Mouse (Mus musculus) naive thymus-derived CD4-positive, alpha-beta T cell, adult 2 months (primary cell): ENCODE results near the gene Map2k6.

ENCODE experiments used
- DNase-seq: peaks from one replicate; pipeline ENCODE4 v3.0.0-alpha.2; 2011; ENCODE audit warnings: low read depth

Map2k6 gene

DNA sequence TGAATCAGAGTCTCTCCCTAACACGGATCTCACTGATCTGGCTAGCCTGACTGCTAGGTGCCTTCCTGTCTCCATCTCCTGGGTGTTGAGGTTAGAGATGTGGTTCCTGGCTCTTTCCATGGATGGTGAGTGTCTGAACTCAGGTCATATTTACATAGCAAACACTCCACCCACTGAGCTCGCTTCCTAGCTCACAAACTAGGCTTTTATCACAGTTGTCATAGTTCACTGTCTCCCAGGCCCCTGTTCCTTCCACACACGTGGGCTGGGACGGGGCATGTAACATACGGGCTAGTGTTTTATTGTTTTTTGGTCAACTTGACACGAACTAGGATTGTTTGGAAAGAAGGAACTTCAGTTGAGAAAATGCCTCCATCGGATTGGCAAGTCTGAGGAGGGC, 52.7 kb downstream of the Map2k6 start:
- no peak for DNase-seq

DNA sequence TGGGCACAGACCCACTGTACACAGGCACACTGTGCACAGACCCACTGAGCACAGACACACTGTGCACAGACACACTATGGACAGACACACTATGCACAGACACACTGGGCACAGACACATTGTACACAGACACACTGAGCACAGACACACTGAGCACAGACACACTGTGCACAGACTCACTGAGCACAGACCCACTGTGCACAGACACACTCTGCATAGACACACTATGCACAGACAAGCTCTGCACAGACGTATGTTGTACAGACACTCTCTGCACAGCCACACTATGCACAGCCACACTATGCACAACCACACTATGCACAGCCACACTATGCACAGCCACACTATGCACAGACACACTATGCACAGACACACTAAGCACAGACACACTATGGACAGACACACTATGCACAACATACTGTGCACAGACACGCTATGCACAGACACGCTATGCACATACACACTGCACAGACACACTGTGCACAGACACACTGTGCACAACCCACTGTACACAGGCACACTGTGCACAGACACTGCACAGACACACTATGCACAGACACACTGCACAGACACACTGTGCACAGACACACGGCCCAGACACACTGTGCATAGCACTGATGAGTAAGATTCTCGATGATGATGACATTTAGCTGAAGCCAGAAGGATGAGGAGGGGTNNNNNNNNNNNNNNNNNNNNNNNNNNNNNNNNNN, 54.7 kb downstream of the Map2k6 start:
- no peak for DNase-seq

DNA sequence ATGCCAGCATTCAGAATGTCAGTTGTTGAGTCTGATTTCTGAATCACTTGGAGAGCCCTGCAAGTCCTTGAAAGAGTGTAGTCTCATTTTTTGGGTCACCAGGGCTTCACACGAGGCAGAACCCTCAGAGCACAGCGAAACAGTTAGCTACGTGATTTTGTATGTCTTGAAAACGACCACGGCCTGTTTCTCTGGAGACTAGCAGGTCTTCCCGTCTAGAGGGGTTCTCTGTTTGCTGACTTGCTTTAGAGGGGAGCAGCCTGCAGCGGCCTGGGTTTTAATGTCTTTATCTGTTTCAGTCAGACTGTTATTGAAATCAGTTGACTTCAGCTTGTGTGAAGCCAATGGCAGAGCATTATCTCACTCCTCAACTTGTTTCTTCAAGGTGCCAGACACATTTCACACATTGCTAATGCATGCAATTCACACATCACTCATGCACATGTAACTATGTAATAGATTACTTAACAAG, 58.6 kb downstream of the Map2k6 start:
- DNase-seq = no peak

DNA sequence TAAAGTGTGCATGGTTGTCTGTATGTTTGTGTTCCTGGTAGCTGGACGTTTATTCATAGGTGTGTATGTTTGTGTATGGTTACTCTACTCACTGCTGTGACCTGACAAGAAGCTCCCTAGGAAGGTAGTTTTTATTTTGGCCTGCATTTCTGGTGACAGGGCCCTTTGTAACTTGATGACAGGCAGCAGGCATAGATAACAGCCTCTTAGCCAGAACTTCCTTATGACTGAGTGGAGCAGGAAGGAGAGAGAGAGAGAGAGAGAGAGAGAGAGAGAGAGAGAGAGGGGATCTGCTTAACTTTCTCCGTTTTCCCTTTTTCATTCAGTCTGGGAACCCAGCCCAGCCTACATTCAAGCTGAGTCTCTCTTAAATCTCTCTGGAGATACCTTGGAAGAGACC, 61.6 kb downstream of the Map2k6 start:
- no peak for DNase-seq

DNA sequence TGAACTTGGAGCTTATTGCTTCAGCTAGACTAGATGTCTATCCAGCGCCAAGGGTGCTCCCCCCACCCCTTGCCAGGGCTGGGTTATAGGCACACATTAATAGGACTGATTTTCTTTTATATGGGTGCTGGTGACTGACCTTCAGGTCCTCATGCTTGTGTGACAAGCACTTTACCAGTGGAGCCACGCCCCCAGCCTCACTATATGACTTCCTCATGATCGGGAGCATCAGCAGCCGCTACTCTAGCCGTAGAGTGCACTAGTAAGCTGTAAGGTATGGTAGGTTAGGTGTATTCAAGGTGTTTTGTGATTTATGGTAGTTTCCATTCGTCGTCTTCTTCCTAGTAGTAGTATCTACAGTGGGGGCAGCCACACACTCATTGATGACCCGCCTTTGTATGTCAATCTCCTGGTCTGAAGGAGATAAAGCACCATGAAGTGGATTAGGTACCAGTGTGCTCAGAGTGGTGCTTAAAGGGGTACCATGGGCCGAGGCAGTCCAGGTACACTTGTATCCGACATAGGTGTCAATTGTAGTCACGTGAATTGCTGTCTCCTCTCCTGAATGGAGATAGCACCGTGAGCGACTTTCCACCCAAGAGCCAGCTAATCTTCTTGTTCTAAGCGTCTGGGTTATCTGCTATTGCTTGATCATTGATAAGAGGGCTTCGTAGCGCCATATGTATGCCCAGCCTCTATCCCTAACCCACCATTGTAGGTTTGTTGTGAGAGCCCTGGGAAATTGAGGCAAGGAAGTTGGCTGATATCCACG, 62.8 kb downstream of the Map2k6 start:
- no peak for DNase-seq

DNA sequence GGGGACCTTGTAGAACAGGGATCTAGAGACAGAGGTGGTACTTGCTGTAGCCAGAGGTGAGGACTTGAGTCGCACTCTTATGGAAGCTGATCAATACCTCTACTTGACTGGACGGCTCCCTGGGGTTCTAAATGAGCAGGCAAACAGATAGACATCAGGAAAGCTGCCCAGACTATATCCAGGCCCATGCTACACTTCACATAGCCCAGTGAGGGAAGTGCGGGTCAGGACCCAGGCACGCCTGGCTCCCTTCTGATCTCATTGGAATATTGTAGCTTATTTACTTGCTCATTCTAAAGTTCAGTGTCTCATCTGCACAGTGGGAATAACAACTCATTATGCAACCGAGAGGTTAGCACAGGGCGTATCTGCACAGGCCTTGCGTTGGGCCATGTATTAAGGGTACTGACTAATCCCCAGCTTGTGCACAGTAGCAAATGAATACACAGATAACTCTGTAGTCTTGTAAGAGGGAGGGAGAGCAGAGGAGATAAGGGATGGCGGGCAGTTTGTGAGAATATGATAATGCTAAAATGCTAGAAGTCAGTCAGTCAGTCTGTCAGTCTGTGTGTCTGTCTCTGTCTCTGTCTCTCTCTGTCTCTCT, 64.2 kb downstream of the Map2k6 start:
- DNase-seq = no peak

DNA sequence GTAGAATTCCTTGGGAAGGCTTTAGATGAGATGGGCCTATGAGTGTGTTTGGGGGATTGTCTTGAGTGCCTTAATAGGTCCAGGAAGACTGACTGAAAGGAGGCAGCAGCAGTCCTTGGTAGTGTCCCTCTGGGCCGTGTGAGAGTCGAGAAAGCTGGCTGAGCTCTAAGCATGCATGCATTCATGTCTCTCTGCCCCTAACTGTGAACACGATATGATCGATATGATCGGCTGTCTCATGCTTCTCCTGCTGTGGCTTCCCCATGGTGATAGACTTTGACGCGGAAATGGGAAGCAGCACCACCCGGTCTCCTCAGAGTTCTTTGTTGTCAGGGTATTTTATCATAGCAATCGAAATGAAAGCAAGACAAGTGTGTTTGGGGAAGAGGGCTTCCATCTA, 64.9 kb downstream of the Map2k6 start:
- no peak for DNase-seq

DNA sequence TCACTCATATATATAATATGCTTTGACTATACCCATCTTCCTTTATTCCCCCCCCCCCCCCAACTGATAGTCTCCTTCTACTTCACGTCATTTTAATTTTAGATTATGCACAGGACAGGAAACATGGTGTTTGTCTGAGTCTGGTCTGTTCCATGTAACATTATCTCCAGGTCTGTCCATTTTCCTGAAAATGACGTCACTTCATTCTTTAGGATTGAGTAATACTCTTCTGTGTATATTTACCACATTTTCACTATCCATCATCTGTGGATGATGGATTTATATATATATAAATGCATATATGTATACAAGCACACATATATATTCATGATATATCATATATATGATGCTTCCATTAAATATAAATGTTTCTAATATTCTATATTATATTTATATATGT, 70.1 kb downstream of the Map2k6 start:
- DNase-seq = no peak

DNA sequence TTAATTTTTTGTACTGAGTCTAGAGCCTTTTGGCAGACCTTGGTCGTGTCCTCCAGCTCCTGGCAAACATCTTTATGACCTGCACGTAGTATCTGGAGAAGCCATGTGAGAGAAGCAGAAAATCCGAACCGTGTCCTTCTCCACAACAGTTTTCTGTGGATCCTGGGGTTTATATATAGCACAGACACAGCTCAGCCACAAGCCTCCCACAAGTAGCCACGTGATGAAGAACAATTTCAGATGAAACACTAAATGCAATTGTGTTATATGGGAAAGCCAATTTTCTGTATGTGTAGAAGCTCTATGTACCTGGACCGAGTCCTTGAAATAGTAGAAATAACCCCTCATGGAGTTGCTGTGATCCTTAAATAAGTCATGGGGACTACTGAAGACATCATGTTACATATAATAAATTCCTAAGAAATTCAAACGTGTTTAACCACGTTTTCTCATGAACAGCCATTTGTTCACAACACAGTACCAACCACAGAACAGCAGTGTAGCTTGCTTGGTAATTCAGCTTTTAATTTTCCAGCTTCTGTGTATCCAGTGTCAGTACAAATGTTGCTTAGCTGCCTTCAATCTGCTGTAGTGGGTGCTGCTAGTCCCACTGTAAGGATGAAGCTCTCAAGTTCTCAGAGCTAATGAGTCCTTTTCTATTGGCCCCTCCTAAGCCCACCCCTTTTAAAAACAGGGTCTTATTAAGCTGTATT, 71.8 kb downstream of the Map2k6 start:
- DNase-seq = no peak

DNA sequence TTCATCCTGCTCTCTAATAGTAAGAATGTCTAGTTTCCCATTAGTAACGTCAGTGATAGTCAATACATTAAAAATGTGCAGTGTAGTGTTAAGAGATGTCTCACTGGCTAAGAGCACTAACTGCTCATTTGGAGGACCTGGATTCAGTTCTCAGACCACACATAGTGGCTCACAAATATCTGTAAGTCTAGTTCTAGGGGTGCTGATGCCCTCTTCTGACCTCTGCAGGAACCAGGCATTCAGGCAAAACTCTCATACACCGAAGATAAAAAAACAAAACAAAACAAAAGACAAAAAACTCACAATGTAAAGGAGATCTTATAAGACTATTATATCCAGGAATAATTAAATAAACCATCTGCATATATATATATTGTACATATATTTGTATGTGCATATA, 72.4 kb downstream of the Map2k6 start:
- DNase-seq = no peak

DNA sequence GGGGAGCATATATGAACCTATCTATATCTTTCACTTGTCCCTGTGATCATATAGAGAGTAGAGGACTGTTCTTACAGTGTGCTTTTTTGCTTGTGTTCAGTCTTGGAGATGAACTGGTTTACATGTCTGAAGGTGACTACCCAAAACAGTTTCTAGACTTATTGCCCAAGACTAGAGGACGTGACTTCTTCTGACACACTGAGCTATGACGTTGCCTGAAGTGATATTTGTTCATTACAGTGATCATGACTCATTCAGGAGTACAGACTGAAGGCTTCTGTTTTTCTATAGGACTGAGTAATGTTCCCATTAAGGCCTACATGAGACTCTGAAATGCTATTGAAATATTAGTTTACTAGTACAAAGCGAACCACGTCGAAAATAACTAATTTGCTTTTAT, 73.2 kb downstream of the Map2k6 start:
- no peak for DNase-seq

DNA sequence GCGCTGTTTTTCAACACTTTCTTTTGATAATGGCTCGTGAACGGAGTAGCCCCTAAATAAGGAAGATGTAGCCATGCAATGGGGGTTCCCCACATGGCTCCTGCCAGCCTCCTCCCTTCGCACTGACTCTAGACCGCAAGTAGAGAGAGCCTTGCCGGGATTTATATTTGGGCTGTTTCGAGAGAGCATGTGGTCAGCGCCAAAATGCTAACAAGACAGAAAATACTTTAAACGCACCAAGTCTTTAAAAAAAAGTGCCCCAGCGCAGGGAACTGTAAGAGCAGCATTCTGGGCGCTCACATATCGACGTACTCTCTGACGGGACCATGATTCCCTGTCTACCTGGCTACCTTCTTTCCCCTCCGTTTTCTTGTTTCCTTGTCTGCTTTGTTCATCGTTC, 74.6 kb downstream of the Map2k6 start:
- no peak for DNase-seq

DNA sequence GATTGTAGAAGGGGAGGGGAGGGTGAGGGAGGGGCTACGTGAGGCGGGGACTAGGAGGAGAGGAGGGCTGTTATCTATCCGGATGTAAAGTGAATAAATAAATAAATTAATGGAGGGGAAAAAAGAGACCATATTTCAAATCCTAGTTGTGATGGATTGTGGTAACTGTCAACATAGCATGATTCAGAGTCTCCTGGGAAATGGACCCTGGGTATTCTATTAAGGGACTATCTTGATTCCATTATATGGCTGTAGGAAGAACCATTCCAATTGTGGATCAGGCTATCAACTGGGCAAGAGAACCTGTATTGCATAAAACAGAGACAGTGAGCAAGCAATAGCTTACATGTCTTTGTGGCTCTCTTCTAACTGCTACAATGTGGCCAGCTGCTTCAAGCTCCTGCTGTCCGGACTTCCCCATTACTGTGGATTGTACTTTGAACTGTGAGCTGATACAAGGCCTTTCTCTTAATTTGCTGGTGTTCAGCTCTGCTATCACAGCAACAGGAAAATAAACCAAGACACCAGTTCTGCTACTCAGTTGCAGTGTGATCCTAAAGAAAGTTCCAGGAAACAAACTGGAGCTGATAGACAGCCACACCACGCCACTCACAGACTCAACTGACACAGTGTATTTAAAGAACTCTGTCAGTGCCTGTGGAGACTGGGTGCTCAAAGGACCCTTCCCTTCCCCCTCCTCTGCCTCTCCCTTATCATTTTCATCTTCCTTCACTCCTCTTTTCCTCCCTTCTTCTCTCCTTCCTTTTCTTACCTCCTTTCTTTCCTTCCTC, 77.6 kb downstream of the Map2k6 start:
- no peak for DNase-seq

DNA sequence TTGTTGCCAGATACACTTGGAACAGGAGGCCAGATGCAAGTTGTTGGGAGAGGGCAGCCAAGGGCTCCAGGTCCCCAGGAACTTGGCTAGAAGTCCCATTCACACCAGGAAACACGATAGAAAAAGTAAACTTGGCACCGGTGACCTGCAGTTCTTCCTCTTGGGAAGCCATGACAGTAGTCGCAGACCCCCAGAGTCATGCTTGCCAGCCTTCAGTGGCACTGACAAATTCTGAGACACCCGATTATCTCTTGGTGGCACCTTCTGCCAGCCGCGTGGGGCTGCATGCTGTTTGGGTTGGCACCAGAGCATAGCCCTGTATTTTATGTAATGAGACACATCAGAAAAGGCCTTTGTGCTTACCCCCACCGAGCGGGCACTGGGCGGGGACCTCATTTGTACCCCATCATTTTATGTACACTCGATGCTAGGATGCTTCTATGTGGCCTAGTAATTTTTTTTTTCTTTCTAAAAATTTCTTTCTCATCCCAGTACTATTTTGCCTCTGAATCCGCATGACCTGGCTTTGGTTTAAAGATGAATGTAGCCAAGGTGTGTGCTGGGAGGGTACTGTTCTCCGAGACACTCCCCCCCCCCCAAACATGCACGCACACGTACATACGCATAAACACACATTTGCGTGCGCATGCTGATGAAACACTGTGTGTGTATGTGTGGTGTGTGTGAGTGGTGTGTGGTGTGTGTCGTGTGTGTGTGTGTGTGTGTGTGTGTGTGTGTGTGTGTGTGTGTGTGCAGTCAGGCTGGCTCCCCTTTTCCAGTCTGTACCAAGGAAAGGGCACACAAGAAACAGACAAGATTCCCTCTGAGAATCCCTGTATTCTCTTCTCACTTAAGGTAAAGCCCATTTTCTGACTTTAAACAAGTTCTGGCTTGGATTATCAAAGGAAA, 79.3 kb downstream of the Map2k6 start:
- DNase-seq = no peak

DNA sequence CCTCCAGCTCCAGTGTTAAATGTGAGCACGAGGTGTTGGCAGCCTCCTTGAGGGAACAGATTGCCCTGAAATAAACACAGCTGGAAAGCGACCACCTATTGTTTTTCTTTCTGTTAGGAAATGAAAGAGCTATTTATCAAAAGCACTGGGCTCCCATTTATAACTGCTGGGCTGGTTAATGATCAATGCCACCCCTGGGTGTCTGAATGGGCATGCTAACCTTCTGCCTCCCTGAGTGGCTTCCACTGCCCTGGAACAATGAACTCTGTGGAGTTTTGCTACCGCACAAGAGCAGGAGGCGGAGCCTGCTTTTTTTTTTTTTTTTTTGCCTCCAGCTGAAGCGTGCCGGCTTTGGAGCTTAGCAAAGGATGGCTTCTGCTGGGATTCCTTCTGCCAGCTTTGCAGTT, 80.1 kb downstream of the Map2k6 start:
- DNase-seq = no peak

DNA sequence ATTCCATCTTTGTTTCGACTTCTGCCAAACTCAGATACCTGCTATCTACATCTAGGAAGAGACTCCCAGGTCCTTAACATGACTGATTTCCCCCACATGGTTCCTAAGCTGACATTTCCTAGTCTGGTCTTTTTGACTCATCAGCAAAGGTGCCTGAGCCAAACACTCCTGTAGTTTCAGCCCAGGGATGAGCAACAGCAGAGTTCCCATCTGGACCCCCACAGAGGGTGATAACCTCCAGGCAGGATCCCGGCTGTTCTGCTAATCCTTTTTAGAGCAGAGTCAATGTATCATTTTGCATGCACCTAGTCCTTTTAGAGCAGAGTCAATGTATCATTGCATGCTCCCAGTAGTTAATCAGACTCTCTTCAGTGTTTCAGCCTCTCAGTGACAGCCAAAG, 82.5 kb downstream of the Map2k6 start:
- DNase-seq = no peak

DNA sequence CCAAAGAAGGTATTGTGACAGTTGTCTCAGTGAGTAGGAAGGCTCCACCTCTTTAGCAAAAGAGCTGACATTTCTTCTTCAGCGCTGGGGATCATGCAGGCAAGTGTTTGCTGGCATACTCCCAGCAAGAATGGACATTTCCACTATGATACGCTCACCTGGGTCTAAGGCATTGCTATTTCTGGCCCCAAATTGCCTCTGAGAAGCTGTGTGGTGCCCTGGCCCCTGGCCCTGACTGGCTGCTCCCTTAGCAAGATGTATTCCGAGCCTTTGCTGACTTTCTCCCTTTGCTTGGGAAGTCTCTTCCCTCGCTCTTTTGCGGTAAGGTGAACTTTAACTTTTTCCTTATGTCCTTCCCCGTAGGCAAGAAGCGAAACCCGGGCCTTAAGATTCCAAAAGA, 83.3 kb downstream of the Map2k6 start:
- no peak for DNase-seq

DNA sequence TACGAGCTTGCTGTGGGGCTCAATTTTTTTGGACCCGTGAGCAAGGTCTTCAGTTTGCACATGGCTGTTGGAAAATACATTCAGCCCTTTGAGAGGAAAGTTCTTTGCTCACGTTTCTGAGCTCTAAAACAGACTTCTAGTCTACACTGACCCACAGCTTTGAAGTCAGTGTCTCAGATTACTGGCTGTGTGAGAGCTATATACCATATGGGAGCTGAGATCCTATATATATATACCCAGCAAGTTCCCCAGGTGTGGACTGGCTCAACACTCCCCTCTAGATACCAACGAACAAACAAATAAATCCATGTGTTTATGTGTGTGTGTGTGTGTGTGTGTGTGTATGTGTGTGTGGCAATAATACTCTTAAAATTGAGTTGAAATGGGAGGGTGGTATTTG, 83.7 kb downstream of the Map2k6 start:
- no peak for DNase-seq

DNA sequence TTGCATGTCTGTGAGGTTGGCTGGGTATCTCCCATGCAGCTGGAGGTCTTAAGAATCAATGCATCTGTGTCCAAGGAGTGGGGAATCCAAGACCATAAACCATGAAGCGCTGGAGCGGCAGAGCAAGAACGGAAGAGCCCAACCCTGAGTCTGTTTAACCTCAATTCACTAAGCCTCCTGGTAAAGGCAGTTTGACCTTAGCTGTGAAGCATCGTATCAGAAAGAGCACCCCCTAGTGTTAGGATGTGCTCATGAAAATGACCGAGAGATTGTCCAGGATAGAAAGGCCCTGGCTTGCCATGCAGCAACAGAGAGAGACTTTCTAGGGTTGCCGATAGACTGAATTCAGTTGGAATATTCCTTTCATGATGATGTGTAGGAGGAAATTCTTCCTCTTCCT, 84.2 kb downstream of the Map2k6 start:
- DNase-seq = peak; percentile 67

DNA sequence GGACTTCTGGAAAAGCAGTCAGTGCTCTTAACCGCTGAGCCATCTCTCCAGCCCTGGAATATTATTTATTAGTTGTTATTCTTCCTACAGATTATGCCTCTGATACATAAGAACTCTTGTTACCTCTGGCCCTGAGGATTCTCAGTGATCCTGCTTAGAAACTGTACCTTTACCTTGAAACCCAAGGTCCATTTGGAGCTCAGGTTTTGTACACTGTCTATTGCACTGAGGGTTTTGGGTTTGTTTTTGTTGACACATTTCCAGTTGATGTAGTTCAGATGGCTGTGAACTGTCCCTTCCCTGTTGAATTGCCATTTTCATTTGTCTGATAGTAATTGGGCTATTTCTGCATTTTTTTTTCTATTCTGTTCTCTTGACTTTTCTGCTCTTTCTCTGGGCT, 85.5 kb downstream of the Map2k6 start:
- DNase-seq = no peak

DNA sequence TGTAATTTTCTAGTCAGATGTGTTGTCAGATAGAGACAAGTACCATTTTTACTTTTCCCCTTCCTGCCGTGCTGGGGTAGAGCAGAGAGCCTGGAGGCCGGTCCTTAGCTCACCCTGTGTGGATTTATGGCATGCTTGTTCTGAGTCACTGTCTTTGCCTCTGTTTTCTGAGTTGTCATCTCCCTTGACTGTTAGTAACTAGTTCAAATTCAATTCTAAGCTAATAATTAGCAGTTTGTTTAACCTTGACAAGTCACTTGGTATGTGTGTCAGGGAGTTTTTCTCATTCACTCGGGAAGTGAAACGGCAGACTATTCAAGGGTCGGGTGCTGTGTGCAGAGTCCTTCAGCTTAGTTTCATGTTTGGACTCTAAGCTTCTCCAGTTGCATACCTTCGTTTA, 86.2 kb downstream of the Map2k6 start:
- no peak for DNase-seq
